Mouse (Mus musculus): ENCODE data around the gene Tex46.

Tex46 gene

GRCm38 (mm10) chr4:136610387-136610856, at the start of gene Tex46:
Gene Tex46, plus strand, starts transcription at chr4:136610437.
- in situ Hi-C loops (cut with MboI; ENCODE audit: low sequenced_read_pairs): no loop called here

- in situ Hi-C loops (cut with MboI; ENCODE audit: low sequenced_read_pairs): no loop called here
Observed at GRCm38 (mm10) chr4:136562755-136563154, 47.5 kb upstream of the Tex46 start.

DNA sequence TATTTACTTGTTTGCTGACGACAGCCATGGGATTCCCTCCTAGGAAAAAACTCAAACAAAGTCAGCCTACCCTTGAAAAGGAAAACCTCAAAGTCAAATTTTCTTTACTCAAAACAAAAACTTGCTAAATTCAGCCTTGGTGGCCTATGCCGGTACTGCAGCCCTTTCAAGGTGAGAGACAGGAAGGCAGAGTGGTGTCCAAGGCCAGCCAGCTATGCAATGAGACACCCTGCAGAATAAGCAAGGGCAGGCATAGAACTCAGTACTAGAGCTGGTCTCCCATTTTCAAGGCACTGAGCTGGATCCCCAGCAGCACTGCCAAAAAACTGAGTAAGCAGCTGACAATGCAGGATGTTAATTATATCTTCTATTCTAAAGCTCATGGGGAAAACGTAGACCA, 41.6 kb upstream of the Tex46 start:
- in situ Hi-C loops (cut with MboI; ENCODE audit: low sequenced_read_pairs): no loop called here

- in situ Hi-C loops (cut with MboI; ENCODE audit: low sequenced_read_pairs): no loop called here
Observed at GRCm38 (mm10) chr4:136569998-136570397, 40.2 kb upstream of the Tex46 start.

GRCm38 (mm10) chr4:136581885-136582284, 28.4 kb upstream of the Tex46 start:
- in situ Hi-C loops (cut with MboI; ENCODE audit: low sequenced_read_pairs): no loop called here

- in situ Hi-C loops (cut with MboI; ENCODE audit: low sequenced_read_pairs): no loop called here
Observed at GRCm38 (mm10) chr4:136587221-136587827, 22.9 kb upstream of the Tex46 start.

- in situ Hi-C loops (cut with MboI; ENCODE audit: low sequenced_read_pairs): no loop called here
Observed at GRCm38 (mm10) chr4:136588003-136588402, 22.2 kb upstream of the Tex46 start.

GRCm38 (mm10) chr4:136592111-136592510, 18.1 kb upstream of the Tex46 start:
- in situ Hi-C loops (cut with MboI; ENCODE audit: low sequenced_read_pairs): no loop called here

DNA sequence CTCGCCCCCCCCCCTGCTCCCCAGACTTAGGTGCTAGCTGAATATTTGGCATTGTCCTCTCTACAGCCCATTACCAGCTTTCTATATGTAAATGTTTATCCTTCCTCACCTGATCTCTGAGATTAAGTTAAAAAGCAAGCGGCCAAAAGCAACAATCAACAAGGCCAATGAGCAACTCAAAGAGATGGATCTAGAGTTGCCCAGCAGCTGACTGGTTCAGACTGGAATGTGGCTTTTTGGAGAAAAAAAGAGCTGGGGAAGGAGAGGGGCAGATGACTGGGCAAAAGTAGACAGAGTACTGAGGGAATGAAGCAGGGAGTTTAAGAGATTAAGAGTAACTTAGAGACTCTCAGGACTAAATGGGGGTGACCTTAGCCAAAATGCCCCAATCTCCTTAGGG, 16.2 kb upstream of the Tex46 start:
- in situ Hi-C loops (cut with MboI; ENCODE audit: low sequenced_read_pairs): no loop called here

DNA sequence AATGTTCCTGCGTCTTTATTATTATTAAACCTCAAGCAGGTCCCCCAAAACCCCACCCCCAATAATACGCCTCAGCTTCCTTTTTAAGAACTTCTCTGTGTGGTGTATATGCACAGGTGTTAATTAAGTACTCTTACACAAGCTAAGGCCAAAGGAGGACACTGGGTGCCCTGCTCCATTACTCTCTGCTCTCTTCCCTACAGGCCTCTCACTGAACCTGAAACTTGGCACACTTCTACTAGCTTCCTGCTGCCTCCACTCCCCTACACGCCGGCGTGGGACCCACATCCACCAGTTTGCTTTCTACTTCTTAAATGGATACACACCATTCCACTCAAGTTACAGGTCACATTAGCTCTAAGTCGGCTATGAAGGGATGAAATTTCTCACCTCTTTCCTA, 15.0 kb upstream of the Tex46 start:
- in situ Hi-C loops (cut with MboI; ENCODE audit: low sequenced_read_pairs): no loop called here

DNA sequence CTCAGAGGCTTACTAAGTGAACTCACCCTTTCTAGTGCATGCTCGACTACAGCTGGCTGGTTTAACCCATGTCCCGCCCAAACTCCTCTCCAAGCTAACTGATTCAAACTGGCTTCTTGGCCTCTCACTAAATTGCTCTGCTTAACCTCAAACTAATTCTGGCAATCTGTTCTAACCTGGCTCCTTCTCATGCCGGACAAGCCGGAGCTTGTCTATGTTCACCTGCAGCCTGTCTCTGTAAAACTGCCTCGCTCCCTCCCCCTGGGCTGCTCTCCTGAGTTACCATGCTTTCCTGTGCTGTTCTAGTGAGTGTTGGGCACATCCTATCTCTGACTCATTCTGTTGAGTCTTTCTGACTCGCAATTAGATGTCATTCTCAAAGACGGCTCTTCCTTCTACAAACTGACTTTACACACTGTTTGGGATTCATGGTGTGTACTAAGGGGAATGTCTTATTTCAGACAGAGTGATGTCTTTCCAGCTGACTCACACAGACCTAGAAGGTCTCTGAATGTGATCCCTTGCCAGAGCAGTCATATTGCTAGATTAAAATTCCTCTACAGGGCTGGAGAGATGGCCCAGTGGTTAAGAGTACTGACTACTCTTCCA, 11.9 kb upstream of the Tex46 start:
- in situ Hi-C loops (cut with MboI; ENCODE audit: low sequenced_read_pairs): no loop called here

DNA sequence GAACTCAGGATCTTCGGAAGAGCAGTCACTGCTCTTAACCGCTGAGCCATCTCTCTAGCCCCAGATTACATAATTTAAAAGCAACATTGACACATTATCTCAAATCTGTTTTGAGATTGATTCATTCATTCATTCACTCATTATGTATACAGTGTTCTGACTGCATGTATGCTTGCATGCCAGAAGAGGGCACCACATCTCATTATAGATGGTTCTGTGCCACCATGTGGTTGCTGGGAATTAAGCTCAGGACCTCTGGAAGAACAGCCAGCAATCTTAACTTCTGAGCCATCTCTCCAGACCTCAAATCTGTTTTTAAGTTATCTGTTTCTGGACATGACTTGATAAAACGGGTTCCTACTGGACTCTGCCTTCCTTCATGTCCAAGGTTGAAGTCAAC, 10.4 kb upstream of the Tex46 start:
- in situ Hi-C loops (cut with MboI; ENCODE audit: low sequenced_read_pairs): no loop called here

- in situ Hi-C loops (cut with MboI; ENCODE audit: low sequenced_read_pairs): no loop called here
Observed at GRCm38 (mm10) chr4:136600536-136600935, 9.7 kb upstream of the Tex46 start.

GRCm38 (mm10) chr4:136601476-136601875, 8.8 kb upstream of the Tex46 start:
- in situ Hi-C loops (cut with MboI; ENCODE audit: low sequenced_read_pairs): no loop called here

GRCm38 (mm10) chr4:136602018-136602554, 8.2 kb upstream of the Tex46 start:
- in situ Hi-C loops (cut with MboI; ENCODE audit: low sequenced_read_pairs): no loop called here

DNA sequence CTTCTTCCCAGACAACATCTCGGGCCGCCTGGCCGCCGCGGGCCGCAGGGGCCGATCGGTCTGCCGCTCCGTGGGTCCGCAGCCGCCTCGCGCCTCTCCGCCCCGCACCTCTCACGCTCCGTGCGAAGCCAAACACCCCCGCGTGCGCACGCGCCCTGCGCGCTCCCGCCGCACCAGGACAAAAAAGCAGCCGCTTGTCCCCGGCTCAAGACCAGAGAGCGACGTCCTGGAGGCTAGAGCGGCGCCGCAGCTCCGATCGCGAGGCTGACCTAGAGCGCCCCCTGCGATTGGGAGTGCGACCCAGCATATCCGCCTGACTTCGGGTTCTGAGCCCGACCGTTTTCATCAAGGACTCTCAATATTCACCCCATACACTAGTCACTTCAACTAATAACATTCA, 7.7 kb upstream of the Tex46 start, which contains the start of gene Kdm1a:
Gene Kdm1a, minus strand, starts transcription at position 156 of the 400 bp plus-strand sequence.
- in situ Hi-C loops (cut with MboI; ENCODE audit: low sequenced_read_pairs): no loop called here

- in situ Hi-C loops (cut with MboI; ENCODE audit: low sequenced_read_pairs): no loop called here
Observed at GRCm38 (mm10) chr4:136605756-136606485, 4.3 kb upstream of the Tex46 start.

GRCm38 (mm10) chr4:136613657-136614056, 3.4 kb downstream of the Tex46 start:
- in situ Hi-C loops (cut with MboI; ENCODE audit: low sequenced_read_pairs): no loop called here

- in situ Hi-C loops (cut with MboI; ENCODE audit: low sequenced_read_pairs): loop anchor here (10.0 kb wide), 1 partner anchor 257 kb away; no protein-coding TSS in a partner anchor
Observed at GRCm38 (mm10) chr4:136621336-136621735, 11.1 kb downstream of the Tex46 start.

DNA sequence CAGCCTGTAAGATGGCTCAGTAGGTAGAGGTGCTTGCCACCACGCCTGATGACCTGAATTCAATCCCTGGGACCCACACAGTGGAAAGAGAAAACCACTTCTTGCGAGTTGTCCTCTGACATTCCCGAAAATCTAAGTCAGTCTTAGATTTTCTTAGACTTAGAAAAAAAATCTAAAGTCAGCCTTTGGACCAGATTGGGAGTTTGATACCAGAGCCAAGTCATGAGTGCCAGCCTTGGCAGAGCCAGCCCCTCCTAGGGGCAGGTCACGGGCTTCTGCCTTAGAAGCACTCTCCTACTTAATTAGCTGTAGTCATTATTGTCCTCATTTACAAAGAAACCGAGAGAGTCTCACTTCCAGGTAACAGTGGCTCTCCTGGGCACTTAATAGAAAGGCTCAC, 11.7 kb downstream of the Tex46 start:
- in situ Hi-C loops (cut with MboI; ENCODE audit: low sequenced_read_pairs): loop anchor here (10.0 kb wide), 1 partner anchor 257 kb away; no protein-coding TSS in a partner anchor

GRCm38 (mm10) chr4:136622388-136622787, 12.2 kb downstream of the Tex46 start, which contains the start of gene Lactbl1:
Gene Lactbl1, plus strand, starts transcription at chr4:136622621.
- in situ Hi-C loops (cut with MboI; ENCODE audit: low sequenced_read_pairs): loop anchor here (10.0 kb wide), 1 partner anchor 258 kb away; no protein-coding TSS in a partner anchor

All from CH12F3 (cell line).